Mouse (Mus musculus) liver, embryonic 13.5 days (tissue): Measurements from ENCODE around the gene Ccdc28a. TPM values are rescaled to one million over a fixed set of nuclear protein-coding genes. Genes with fewer than 3 reads are reported as not detected.

Experiments used
- ATAC-seq: fragments of 200-750 bp; cut with Nextera tagmentation; 2 replicates; pipeline ENCODE4 v1.8.0; 2017; ENCODE audit warnings: low read depth, mild to moderate bottlenecking, moderate number of reproducible peaks, moderate library complexity
- DNase-seq: peaks from one replicate; pipeline ENCODE4 v3.0.0; 2022
- H3K27ac ChIP-seq: fragments of 300-500 bp; sonication (generic); 2 replicates; pipeline ENCODE4 v1.5.1; 2015; ENCODE audit warnings: moderate library complexity, mild to moderate bottlenecking, inconsistent platforms
- H3K27me3 ChIP-seq: fragments of 300-500 bp; sonication (generic); 2 replicates; pipeline ENCODE4 v1.6.1; 2015; ENCODE audit warnings: mild to moderate bottlenecking, inconsistent platforms
- H3K36me3 ChIP-seq: fragments of 300-500 bp; sonication (generic); 2 replicates; pipeline ENCODE4 v1.6.1; 2015; ENCODE audit warnings: mild to moderate bottlenecking, inconsistent platforms
- H3K4me1 ChIP-seq: fragments of 300-500 bp; sonication (generic); replicated peaks from 2 replicates; pipeline ENCODE4 v1.6.1; 2015; ENCODE audit warnings: inconsistent platforms
- H3K4me2 ChIP-seq: fragments of 300-500 bp; sonication (generic); 2 replicates; pipeline ENCODE4 v1.6.1; 2015; ENCODE audit warnings: inconsistent platforms, mild to moderate bottlenecking, moderate library complexity
- H3K4me3 ChIP-seq: fragments of 300-500 bp; sonication (generic); replicated peaks from 2 replicates; pipeline ENCODE4 v1.5.1; 2015; ENCODE audit warnings: mild to moderate bottlenecking, inconsistent platforms
- H3K9ac ChIP-seq: fragments of 300-500 bp; sonication (generic); 2 replicates; pipeline ENCODE4 v1.6.1; 2015; ENCODE audit warnings: mild to moderate bottlenecking, inconsistent platforms
- H3K9me3 ChIP-seq: fragments of 300-500 bp; sonication (generic); replicated peaks from 2 replicates; pipeline ENCODE4 v1.6.1; 2016; ENCODE audit warnings: inconsistent platforms
- WGBS: fragments of 180-500 bp; shearing (Covaris S2); methylation state at CpG from one replicate; pipeline ENCODE4 v1.1.7; 2015; ENCODE audit not compliant: insufficient replicate concordance; 5-methylcytosine and 5-hydroxymethylcytosine counted together
- polyA plus RNA-seq: library from polyadenylated mRNA; unstranded; fragments of >200 nt; fragmentation: Nextera tagmentation; extraction: Ambion mirVana; gene quantifications from 2 replicates; pipeline ENCODE4 v1.2.1, GENCODE M21; 2015

Gene Ccdc28a
- polyA plus RNA-seq, 1 experiment from 2014 or later: 5.8 TPM

DNA sequence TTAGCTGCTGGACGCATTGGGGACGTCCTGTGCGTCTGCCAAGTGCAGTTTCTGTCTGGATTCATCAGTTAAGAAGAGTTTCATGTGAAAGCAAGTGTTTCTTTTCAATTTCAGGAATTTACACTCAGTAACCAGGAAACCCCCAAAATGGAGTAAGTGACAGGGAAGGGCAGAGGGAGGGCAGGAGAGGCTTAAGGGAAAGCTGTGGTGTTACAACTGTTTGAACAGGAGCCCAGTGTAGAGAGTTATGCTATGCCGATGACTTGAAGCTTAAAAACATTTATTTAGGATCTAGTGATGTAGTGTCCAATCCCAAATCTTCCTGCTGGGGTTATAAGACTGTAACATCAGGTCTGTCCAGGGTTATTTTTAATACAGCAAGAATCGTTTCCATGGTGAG, 20.7 kb downstream of the Ccdc28a start:
- H3K27ac ChIP-seq: no peak overlapping the region
- no peak overlapping the region for H3K9ac ChIP-seq
- 0 out of 2 replicates have a peak, but pooled peaks cover 4% of the 10 kb centered on the region for H3K4me1 ChIP-seq
- ATAC-seq (no peak), DNase-seq (no peak)
- no peaks in the 10 kb centered on the region for H3K36me3 ChIP-seq
- no peak overlapping the region for H3K4me3 ChIP-seq
- WGBS: 67% methylated on average over 5 of the region's 5 CpGs
- no peaks in the 10 kb centered on the region for H3K9me3 ChIP-seq
- H3K27me3 ChIP-seq: no peaks in the 10 kb centered on the region
- H3K4me2 ChIP-seq: no peak overlapping the region

GRCm38 (mm10) chr10:18213373-18213772, 21.4 kb downstream of the Ccdc28a start:
- Histone ChIP-seq H3K27me3 (no peaks in the 10 kb centered on the region), H3K27ac (no peak overlapping the region), H3K4me3 (no peak overlapping the region), H3K4me1 (0 out of 2 replicates have a peak, but pooled peaks cover 4% of the 10 kb centered on the region), H3K4me2 (no peak overlapping the region), H3K36me3 (no peaks in the 10 kb centered on the region), H3K9ac (no peak overlapping the region), H3K9me3 (no peaks in the 10 kb centered on the region)
- no peak for DNase-seq
- WGBS: 60% methylated on average over 4 of the region's 4 CpGs
- no peak for ATAC-seq

DNA sequence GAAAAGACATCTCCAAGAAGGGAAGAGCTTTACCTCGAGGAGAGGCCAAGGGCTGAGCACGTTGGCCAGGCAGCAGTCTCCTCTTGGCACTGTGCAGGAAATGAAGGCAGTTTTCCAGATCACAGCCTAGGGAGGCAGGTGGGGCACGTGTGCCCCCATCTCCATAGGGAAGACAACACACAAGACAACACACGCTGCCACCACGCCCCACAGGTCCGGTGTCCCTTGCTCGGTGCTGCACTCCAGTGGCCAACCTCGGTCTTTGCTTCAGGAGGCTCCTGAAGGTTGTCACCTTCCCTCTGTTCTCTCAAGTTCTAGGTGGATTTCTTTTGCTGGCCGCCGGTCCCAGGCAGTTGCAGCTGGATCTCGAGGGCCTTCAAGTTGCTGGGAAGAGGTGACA, 24.1 kb downstream of the Ccdc28a start, which contains the start of gene Ect2l:
Ect2l (minus strand) TSS at position 165 of the 400 bp plus-strand sequence.
- Histone ChIP-seq H3K9me3 (no peaks in the 10 kb centered on the region), H3K4me1 (0 out of 2 replicates have a peak, but pooled peaks cover 4% of the 10 kb centered on the region), H3K27ac (no peak within 1 kb of the TSS), H3K36me3 (no peaks in the 10 kb centered on the region), H3K9ac (no peak within 1 kb of the TSS), H3K4me2 (0 out of 2 replicates have a peak within 1 kb of the TSS, but pooled peaks have one; percentile 6), H3K4me3 (no peak within 1 kb of the TSS), H3K27me3 (no peaks in the 10 kb centered on the region)
- ATAC-seq (no peak), DNase-seq (peak; percentile 9)
- 8% methylated on average over 11 of the region's 11 CpGs for WGBS

DNA sequence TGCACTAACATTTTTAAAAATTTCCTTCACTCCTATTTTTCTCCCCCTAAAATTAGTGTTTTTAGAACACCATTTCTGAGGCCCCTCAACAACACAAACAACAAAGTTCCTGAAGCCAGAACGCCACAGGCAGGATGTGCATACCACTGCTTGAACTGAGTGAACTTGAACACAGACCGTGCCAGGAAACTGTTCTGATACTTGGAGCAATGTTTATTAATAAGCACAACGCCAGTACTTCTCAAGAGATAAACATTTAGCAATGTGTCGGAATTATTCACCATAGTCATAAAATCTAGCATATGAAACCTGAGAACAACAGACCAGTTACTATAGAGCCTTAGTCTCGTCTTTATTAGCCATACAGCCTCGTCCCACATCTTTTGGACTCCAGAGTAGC, 24.7 kb downstream of the Ccdc28a start:
- Histone ChIP-seq H3K27ac (no peak overlapping the region), H3K27me3 (no peaks in the 10 kb centered on the region), H3K9me3 (no peaks in the 10 kb centered on the region), H3K4me2 (no peak overlapping the region), H3K4me1 (0 out of 2 replicates have a peak, but pooled peaks cover 4% of the 10 kb centered on the region), H3K4me3 (no peak overlapping the region), H3K9ac (no peak overlapping the region), H3K36me3 (no peaks in the 10 kb centered on the region)
- ATAC-seq (no peak), DNase-seq (no peak)
- WGBS: 51% methylated on average over 6 of the region's 6 CpGs

DNA sequence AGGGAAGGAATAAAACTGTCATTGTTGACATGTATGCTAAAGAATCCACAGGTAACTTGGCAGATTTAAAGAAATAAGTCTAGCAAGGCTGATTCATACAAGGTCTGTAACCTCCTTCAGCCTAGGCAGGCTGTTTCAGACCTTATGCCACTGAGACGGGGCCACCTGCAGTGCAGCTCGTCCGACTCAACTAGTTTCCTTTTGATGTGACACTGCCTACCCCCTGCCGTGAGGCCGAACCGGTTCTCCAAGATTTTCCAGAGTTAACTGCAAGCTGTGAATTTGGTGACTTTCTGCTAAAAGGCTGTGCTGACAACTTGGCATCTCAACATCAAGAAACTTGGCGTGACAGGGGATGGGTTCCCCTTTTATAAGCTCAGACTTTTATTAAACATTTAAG, 30.7 kb downstream of the Ccdc28a start:
- H3K9ac ChIP-seq: no peak overlapping the region
- DNase-seq (no peak), ATAC-seq (no peak)
- no peaks in the 10 kb centered on the region for H3K27me3 ChIP-seq
- H3K27ac ChIP-seq: no peak overlapping the region
- H3K9me3 ChIP-seq: no peaks in the 10 kb centered on the region
- no peak overlapping the region for H3K4me3 ChIP-seq
- H3K4me1 ChIP-seq: no peaks in the 10 kb centered on the region
- H3K36me3 ChIP-seq: no peaks in the 10 kb centered on the region
- WGBS: 40% methylated on average over 7 of the region's 7 CpGs
- H3K4me2 ChIP-seq: no peak overlapping the region

GRCm38 (mm10) chr10:18202401-18202800, 32.4 kb downstream of the Ccdc28a start:
- ATAC-seq: no peak
- Histone ChIP-seq H3K36me3 (no peaks in the 10 kb centered on the region), H3K4me2 (no peak overlapping the region), H3K4me3 (no peak overlapping the region), H3K4me1 (no peaks in the 10 kb centered on the region), H3K9me3 (0 out of 2 replicates have a peak, but pooled peaks cover 4% of the 10 kb centered on the region), H3K27ac (no peak overlapping the region), H3K27me3 (no peaks in the 10 kb centered on the region), H3K9ac (no peak overlapping the region)
- DNase-seq: no peak
- WGBS: 66% methylated on average over 3 of the region's 3 CpGs

DNA sequence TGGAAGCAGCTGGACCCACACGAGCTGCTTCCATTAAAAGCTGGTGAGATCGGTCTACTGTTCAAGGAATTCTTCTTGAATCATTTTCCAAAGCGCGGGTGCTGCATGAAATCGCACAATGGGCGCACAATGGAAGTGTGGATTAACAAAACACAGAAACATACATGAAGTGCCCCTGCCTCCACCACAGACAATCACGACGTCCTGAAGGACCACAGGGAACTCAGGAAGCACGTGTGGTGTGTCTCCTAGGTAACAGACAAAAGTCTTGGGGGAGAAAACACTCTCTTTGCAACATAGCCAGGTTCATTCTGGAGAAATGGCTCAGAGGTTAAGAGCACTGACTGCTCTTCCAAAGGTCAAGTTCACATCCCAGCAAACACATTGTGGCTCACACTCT, 34.1 kb downstream of the Ccdc28a start:
- Histone ChIP-seq H3K4me2 (no peak overlapping the region), H3K27ac (no peak overlapping the region), H3K9me3 (0 out of 2 replicates have a peak, but pooled peaks cover 4% of the 10 kb centered on the region), H3K36me3 (no peaks in the 10 kb centered on the region), H3K27me3 (no peaks in the 10 kb centered on the region), H3K4me1 (no peaks in the 10 kb centered on the region), H3K9ac (no peak overlapping the region), H3K4me3 (no peak overlapping the region)
- no peak for ATAC-seq
- no peak for DNase-seq
- 61% methylated on average over 9 of the region's 9 CpGs for WGBS

- no peak for DNase-seq
- Histone ChIP-seq H3K9ac (no peak overlapping the region), H3K27me3 (no peaks in the 10 kb centered on the region), H3K9me3 (0 out of 2 replicates have a peak, but pooled peaks cover 4% of the 10 kb centered on the region), H3K4me3 (no peak overlapping the region), H3K4me2 (no peak overlapping the region), H3K4me1 (no peaks in the 10 kb centered on the region), H3K36me3 (no peaks in the 10 kb centered on the region), H3K27ac (no peak overlapping the region)
- ATAC-seq: no peak
- 71% methylated on average over 4 of the region's 4 CpGs for WGBS
These were observed 34.9 kb downstream of the Ccdc28a start for GRCm38 (mm10) chr10:18199919-18200318.

DNA sequence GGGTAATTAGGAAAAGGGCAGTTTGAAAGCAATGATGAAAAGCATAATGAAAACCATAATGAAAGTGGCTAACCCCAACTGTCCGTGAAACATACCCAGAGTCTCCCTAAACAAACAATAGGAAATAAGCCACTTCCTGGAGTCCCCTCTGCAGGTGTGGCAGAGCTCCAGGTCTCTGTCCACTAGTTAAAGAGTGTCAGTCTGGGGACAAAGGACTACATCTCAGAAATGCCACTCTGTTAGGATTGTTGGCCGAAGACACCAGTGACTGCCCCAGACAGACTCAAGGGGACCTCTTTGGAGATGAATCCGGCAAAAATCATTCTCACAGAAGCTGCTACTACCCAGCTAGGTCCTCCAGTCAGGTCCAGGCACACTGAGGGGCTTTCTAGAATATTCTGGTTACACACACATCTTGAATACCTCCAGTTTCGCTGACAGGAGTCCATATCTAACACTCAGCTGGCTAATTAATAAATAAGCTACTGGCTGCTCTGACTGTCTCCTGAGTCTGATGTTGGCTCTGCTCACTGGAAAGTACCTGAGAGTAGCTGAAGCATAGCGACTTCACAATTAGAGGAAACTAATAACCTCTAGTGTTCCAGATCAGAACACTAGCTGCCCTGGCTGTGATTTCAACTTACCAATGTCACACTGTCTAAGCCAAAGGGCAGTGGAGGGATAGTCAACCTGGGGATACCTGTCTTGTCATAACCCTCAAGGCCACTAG, 36.3 kb downstream of the Ccdc28a start:
- Histone ChIP-seq H3K4me2 (no peak overlapping the region), H3K9me3 (0 out of 2 replicates have a peak, but pooled peaks cover 4% of the 10 kb centered on the region), H3K27ac (no peak overlapping the region), H3K27me3 (no peaks in the 10 kb centered on the region), H3K9ac (no peak overlapping the region), H3K36me3 (no peaks in the 10 kb centered on the region), H3K4me3 (no peak overlapping the region), H3K4me1 (no peaks in the 10 kb centered on the region)
- ATAC-seq (no peak), DNase-seq (no peak)
- 60% methylated on average over 5 of the region's 5 CpGs for WGBS

- H3K4me1 ChIP-seq: no peaks in the 10 kb centered on the region
- peak overlapping the region; percentile 46 for H3K4me3 ChIP-seq
- H3K4me2 ChIP-seq: peak overlapping the region; percentile 64
- DNase-seq (peak; percentile 52), ATAC-seq (peak; percentile 48; the same call in 1 of the 2 replicates)
- H3K9me3 ChIP-seq: 0 out of 2 replicates have a peak, but pooled peaks cover 4% of the 10 kb centered on the region
- WGBS: 35% methylated on average over 14 of the region's 14 CpGs
- H3K9ac ChIP-seq: no peak overlapping the region
- no peaks in the 10 kb centered on the region for H3K36me3 ChIP-seq
- H3K27ac ChIP-seq: no peak overlapping the region
- no peaks in the 10 kb centered on the region for H3K27me3 ChIP-seq
These were observed 37.4 kb downstream of the Ccdc28a start for GRCm38 (mm10) chr10:18197206-18197979.

GRCm38 (mm10) chr10:18194737-18195141, 40.1 kb downstream of the Ccdc28a start:
- Histone ChIP-seq H3K36me3 (no peaks in the 10 kb centered on the region), H3K27me3 (no peaks in the 10 kb centered on the region), H3K4me1 (no peaks in the 10 kb centered on the region), H3K4me3 (no peak overlapping the region), H3K4me2 (no peak overlapping the region), H3K27ac (no peak overlapping the region), H3K9me3 (0 out of 2 replicates have a peak, but pooled peaks cover 4% of the 10 kb centered on the region), H3K9ac (no peak overlapping the region)
- WGBS: 47% methylated on average over 14 of the region's 14 CpGs
- DNase-seq: no peak
- ATAC-seq: no peak
